Mouse (Mus musculus) myocyte (in vitro differentiated cells): Measurements from ENCODE around the gene Col1a1.
A peak's percentile ranks its signal among the peaks of the same experiment; 100 is the strongest.

Experiments
- POLR2A ChIP-seq: IDR thresholded peaks from one replicate; pipeline ENCODE4 v1.6.1; 2011; ENCODE audit warnings: low read depth, mild to moderate bottlenecking, control low read depth, moderate library complexity; ENCODE audit not compliant: insufficient read length
- USF1 ChIP-seq: IDR thresholded peaks from one replicate; pipeline ENCODE4 v1.6.1; 2011; ENCODE audit warnings: low read depth, mild to moderate bottlenecking, control low read depth, moderate library complexity

DNA sequence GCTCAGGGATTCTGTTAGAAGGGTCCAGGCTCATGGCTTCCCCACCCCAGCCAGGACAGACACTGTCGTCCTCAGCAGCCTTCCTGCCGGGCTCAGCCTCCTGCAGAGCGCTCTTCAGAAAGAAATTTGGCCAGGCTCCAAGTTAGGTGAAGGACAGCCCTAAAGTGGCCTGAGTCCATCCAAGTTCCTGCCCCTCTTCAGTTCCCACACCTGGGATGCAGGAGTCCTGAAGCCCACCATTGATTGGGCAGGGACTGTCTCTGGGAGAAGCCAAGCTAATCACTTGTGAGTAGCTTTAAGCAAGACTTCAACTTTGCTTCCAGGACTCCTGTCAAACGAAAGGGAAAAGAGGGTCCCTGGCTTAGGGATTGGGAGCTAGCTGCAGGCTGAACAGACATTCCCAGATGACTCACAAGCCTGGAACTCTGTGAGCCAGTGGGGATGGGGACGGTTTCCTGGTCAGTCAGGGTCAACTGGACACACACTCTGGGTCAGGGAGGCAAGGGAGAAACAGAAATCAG lies 8.2 kb upstream of the Col1a1 start:
- peak; percentile 20 for TF ChIP-seq POLR2A
- TF ChIP-seq USF1, result no peak
